Mouse (Mus musculus) layer of hippocampus, adult 2 months (tissue): ENCODE measurements around the gene Zfp146. TPM values are rescaled to one million over a fixed set of nuclear protein-coding genes. Genes with fewer than 3 reads are reported as not detected.
"Not testable (repeated sequence)": the region's sequence is repeated elsewhere in the genome, so short reads cannot be mapped to it uniquely, and the experiment has no call there.

Experiments
- DNase-seq, 2 experiments: peaks; one replicate each; pipeline ENCODE4 v3.0.0; 2022; ENCODE audit warnings: low spot score in 2 of 2
- H3K27ac ChIP-seq: fragments of 200-600 bp; 2 replicates; pipeline ENCODE4 v1.8.1; 2022
- H3K4me3 ChIP-seq: fragments of 200-600 bp; 2 replicates; pipeline ENCODE4 v1.8.1; 2022; ENCODE audit warnings: mild to moderate bottlenecking
- CTCF ChIP-seq: fragments of 200-600 bp; conservative IDR thresholded peaks from 2 replicates; pipeline ENCODE4 v1.8.1; 2022; ENCODE audit warnings: antibody characterized with exemption, mild to moderate bottlenecking, moderate library complexity
- total RNA-seq, 2 experiments: library from RNA; stranded (reverse); gene quantifications; 2 replicates each; pipeline ENCODE4 v1.2.3; 2021

Zfp146 gene
- total RNA-seq, 2 experiments from 2014 or later, result 48.9 to 52.0 TPM

DNA sequence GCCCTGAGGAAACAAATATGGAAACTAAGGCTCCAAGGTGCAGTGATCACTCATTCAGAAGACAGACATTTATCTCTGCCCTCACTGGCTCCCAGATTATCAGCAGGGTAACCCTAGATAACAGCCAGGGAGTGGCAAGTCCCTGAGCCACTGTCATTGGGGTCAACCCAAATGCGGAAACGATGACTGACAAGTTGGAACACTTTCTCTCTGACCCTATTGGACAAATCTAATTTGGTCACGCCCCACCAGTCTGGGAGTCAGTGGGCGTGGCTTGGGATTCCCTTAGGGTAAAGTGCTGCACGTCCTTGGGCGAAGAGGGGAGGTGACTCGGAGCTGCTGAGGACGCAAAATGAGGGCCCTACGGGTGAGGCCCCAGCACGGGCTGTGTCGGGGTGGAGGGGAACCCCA is 14.3 kb upstream of the Zfp146 start, which contains the start of gene Cox7a1:
TSS of gene Cox7a1 (plus strand) at position 266 of the 411 bp plus-strand sequence.
- H3K27ac ChIP-seq, result peak within 1 kb of the TSS; percentile 9; the same call in 1 of the 2 replicates
- H3K4me3 ChIP-seq, result peak within 1 kb of the TSS; percentile 33
- DNase-seq, result peak; percentile 40 to 44
- TF ChIP-seq CTCF, result no peak

DNA sequence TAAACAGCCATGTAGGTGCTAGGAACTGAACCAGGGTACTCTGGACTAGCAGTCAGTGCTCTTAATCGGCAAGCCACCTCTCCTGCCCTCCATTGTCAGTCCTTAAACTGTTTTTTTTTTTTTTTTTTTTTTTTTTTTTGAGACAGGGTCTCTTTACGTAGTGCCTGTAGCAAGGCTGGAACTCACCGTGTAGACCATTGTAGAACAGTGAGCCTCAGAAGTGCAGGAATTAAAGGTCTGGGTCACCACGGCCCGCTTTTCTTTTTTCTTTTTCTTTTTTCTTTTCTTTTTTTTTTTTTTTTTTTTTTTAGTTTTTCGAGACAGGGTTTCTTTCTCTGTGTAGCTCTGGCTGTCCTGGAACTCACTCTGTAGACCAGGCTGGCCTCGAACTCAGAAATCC is 13.6 kb upstream of the Zfp146 start:
- not testable (repeated sequence) for DNase-seq, H3K4me3 ChIP-seq, H3K27ac ChIP-seq

DNA sequence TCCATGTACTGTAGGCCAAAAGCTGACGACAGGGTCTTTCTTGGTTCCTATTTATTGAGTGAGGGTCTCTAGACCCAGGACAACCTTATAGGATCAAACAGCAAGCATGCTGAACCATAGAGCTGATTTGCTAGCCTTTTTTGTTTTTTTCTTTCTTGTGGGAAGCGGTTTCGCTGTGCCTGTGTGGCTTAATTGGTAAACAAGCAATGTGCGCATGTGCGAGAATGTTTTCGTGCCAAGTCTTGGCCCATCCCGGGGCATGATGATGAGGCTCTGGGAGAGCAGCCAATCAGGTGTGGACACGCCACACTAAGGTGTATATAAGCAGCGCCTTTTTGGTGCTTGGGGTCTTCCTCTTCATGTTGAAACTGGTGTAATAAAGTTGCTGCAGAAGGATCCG is 12.4 kb upstream of the Zfp146 start:
- DNase-seq, H3K4me3 ChIP-seq: not testable (repeated sequence)

DNA sequence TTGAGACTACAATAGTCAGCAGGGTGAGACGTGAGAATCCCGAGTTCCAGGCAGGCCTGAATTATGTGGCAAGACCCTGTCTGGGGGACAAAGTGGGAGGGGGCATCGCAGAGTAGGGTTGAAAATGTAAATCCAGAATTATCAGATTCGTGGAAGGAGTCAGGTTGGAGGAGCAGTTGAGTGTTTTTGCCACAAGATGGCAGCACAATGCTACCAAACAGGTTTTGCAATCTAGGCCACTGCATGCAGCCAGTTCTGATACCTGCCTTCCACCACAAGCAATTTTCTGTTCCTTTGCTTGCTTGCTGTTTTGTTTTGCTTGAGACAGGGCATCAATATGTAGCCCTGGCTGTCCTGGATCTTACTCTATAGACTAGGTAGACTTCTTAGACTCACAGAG is 11.8 kb upstream of the Zfp146 start:
- H3K27ac ChIP-seq, result peak overlapping the region; percentile 72
- TF ChIP-seq CTCF, result peak; percentile 91

More for the DNA sequence above, 12.4 kb upstream of the Zfp146 start:
- H3K27ac ChIP-seq, result peak overlapping the region; percentile 72

DNA sequence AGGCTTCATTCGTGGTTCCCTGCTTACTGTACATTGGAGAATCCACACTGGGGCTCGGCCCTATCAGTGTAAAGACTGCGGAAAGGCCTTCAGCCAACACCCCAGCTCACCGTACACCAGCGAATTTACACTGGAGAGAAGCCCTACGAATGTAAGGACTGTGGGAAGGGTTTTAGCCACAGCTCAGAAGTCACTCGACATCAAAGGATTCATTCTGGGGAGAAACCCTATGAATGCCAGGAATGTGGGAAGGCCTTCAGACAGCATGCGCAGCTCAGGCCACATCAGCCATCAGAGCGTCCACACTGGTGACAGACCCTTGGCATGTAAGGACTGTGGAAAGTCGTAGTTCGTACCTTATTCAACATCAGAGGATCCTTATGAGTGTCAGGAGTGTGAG is 8.7 kb upstream of the Zfp146 start:
- no peak for TF ChIP-seq CTCF
- H3K27ac ChIP-seq, result no peak overlapping the region
- no peak for DNase-seq
- H3K4me3 ChIP-seq, result no peak overlapping the region

More for the DNA sequence above, 11.8 kb upstream of the Zfp146 start:
- peak; percentile 62 to 76 for DNase-seq
- H3K4me3 ChIP-seq, result no peak overlapping the region

DNA sequence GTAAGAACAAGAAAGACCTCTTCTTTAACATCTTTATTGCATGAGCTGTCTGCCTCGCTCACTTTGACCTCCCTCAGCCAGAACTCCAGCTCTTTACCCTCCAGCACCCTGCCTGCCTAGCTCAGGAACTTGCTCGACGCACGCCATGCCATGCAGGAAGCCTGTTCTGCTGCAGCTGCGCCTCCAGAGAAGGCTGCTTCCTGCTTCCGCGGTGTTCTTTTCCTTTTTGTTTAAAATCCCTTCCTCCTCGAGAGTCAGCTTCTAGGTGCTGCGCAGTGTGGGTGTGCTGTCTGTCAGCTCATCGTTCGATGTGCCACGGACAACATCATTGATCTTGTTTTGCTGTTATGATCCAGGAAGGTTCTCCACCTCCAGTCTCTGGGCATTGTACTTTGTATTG is 6.9 kb upstream of the Zfp146 start:
- Histone ChIP-seq H3K4me3 (no peak overlapping the region), H3K27ac (no peak overlapping the region)
- no peak for TF ChIP-seq CTCF
- DNase-seq, result no peak

DNA sequence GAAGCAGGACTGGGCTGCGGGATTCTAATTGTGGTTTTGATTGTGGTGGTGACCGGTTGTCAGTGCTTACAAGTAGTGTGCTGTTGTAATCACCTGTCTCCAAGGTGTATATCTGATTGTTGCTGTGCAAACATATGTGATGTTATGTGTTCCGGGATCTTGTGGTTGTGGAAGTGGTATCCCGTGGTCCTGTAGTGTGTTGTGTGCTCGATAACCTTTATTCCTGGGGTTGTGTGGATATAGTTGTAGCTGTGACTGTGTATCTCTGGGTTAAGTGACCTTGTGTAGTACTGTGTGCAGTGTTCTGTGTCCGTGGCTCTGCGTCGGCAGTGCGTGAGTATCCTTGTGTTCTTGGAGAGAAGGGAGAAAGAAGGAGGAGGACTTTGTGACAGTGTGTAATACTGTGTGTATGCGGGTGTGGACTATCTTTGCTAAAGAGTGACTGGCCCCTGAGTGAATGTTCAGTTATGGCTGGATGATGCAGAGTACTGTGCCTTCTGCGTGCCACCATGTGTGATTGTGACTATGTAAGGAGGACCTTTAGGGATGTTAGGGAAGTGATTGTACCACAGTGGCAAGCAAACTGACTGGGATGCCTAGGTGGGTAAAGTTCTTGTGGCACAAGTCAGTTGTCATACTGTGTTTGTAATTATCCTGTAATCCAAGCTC is 867 bp upstream of the Zfp146 start:
- no peak for DNase-seq
- TF ChIP-seq CTCF, result no peak
- Histone ChIP-seq H3K4me3 (peak overlapping the region; percentile 69), H3K27ac (peak overlapping the region; percentile 99)

DNA sequence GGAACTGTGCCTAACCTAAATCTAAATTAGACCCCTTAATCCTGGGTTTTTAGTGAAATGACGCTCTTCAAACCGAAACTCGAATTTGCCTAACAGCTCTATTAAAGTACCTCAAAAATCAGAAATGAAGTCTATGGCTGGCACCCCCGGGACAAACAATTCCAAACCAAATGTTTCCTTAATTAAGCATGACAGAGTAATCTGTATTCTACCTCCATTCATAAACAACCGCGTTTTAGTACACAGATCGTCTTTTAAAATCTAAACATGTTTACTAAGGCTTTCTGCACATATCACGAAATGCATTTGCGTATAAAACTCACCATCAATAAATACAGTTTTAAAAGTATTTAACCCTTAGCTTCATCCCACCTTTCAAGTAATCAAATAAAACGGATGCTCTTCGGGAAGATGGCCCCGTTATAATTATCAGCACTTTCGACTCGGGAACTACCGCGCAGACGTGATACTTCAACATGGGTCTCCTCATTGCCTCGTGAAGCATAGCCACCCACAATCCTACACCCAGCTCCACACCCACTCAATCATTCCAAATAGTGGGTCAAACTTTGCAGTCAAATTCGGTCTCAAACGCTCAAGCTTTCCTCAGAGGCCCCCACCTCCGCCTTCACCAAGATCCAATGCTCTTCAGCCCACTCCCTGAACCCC is 502 bp downstream of the Zfp146 start:
- DNase-seq, result peak in 1 of 2 experiments; percentile 35
- peak overlapping the region; percentile 69 for H3K4me3 ChIP-seq
- TF ChIP-seq CTCF, result no peak

DNA sequence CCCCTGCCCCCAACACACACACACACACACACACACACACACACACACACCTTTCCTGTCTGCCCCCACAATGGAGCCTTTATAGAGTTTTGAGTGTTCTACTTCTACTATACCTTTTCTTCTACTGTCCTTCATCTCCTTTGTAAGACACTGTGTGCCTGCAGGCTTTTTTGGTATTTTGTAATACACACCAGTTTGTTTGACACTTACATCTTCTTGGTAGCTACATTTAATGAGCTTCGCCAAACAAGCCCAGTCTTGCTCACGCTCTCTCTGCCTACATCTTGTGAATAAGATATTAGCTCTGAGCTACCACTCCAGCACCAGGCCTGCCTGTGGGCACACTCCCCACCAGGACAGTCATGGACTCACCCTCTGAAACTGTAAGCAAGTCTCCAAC is 4.8 kb downstream of the Zfp146 start:
- DNase-seq, result no peak
- no peak overlapping the region for H3K4me3 ChIP-seq
- TF ChIP-seq CTCF, result no peak
- H3K27ac ChIP-seq, result no peak overlapping the region

More for the DNA sequence above, 502 bp downstream of the Zfp146 start:
- peak overlapping the region; percentile 99 for H3K27ac ChIP-seq

DNA sequence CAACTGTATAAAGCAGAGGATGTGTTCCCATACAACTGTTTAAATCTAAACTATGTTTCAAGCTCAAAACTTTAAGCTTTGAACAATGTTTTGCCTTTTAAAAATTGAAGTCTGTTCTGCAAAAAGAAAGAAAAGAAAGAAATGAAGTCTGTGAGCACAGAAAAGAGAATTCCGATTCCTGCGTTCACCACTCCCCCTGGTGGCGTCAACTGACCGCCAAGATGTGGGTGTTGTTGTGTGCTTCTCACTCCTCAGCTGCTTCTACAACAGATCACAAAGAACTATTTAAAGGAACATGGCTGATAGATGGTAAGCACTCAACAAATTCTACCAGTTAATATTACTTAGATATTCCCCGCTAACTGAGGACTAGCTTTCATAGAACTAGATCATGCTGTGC is 6.4 kb downstream of the Zfp146 start:
- no peak overlapping the region for H3K27ac ChIP-seq
- H3K4me3 ChIP-seq, result no peak overlapping the region
- peak; percentile 57 for TF ChIP-seq CTCF
- no peak for DNase-seq

DNA sequence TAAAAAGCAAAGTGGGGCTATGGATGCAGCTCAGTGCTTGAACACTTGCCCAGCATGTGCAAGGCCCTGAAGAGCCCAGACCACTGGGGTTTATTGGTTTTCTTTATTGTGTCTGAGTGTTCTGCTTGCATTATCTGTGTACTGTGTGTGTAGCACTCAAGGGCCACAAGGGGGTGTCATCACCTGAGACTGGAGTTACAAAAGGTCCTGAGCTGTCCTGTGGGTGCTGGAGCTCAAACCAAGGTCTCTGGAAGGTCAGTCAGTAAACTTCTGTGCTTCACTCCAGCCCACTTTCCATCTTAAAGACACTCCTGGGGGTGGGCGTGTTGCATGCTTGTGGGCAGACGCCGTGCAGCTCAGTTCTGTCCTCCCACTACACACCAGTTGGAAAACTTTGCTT is 14.0 kb downstream of the Zfp146 start:
- H3K27ac ChIP-seq, result no peak overlapping the region
- no peak for TF ChIP-seq CTCF
- no peak overlapping the region for H3K4me3 ChIP-seq
- DNase-seq, result no peak

DNA sequence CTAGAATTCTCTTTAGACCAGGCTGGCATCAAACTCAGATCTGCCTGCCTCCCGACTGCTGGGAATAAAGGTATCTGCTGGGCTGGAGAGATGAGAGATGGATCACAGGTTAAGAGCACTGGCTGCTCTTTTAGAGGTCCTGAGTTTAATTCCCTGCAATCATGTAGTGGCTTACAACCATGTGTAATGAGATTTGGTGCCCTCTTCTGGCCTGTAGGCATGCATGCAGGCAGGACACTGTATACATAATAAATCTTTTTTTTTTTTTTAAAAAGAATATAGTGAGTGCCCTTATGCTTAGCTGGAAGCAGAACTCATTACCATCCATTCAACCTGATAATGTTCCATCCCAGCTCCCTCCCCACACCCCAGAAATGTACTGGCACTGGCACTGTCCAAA is 15.5 kb downstream of the Zfp146 start:
- no peak for DNase-seq
- H3K27ac ChIP-seq, result no peak overlapping the region
- TF ChIP-seq CTCF, result peak; percentile 41
- H3K4me3 ChIP-seq, result no peak overlapping the region

DNA sequence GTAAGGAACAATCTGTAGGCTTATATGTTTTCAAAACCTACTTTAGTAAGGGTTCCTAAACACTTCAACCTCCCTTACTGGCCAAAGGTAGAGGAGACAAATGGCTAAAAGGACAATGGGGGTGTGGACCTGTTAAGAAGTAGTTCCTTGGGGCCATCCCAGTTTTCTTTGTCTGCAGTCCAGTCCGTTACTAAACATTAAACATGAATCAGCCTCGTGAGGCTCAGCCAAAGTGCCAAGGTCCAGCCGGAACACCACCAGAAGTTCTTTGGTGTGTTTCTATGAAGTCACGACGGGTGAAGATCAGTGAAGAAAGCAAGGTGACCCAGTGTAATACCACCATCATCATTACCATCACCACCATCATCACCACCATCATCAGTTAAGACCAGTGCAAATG is 22.5 kb downstream of the Zfp146 start:
- no peak for TF ChIP-seq CTCF
- no peak for DNase-seq
- Histone ChIP-seq H3K27ac (no peak overlapping the region), H3K4me3 (no peak overlapping the region)
